Mouse (Mus musculus): ENCODE results near the gene Dram2. TPM values are rescaled to one million over a fixed set of nuclear protein-coding genes. Genes with fewer than 3 reads are reported as not detected.
A peak's percentile ranks its signal among the peaks of the same experiment; 100 is the strongest.

Dram2 gene
- polyA plus RNA-seq (2012; rRNA removed) = 47.0 and 49.3 TPM in 2 replicates

- no peaks in the 10 kb centered on the region for H3K27me3 ChIP-seq (ENCODE audit: control insufficient read depth, insufficient read depth, low read length)
- TF ChIP-seq POLR2A (IDR thresholded peaks at IDR 0.05; ENCODE audit: borderline replicate concordance, insufficient read depth, low read length) (peak; percentile 94), CTCF (IDR thresholded peaks at IDR 0.05; ENCODE audit: borderline replicate concordance, insufficient read depth, low read depth, low read length) (no peak)
- peak within 1 kb of the TSS; percentile 69 for H3K27ac ChIP-seq (ENCODE audit: insufficient read depth, low read length)
- DNase-seq = peak; percentile 88 to 93
- H3K4me1 ChIP-seq (ENCODE audit: control insufficient read depth, insufficient read depth, low read length) = no peaks in the 10 kb centered on the region
- H3K4me3 ChIP-seq (replicated peaks; ENCODE audit: insufficient read depth, low read depth, low read length) = peak within 1 kb of the TSS; percentile 70
- under 1% methylated on average over 63 of the region's 63 CpGs for WGBS
Observed at GRCm38 (mm10) chr3:106547171-106547923, at the start of gene Dram2, which contains the start of gene Cept1. Dram2 (plus strand) TSS chr3:106547798. Cept1 (minus strand) TSS chr3:106547802.

- Histone ChIP-seq H3K27me3 (ENCODE audit: control insufficient read depth, insufficient read depth, low read length) (no peaks in the 10 kb centered on the region; the same call in 1 of the 2 replicates), H3K27ac (ENCODE audit: insufficient read depth, low read length) (no peak overlapping the region), H3K4me1 (ENCODE audit: control insufficient read depth, insufficient read depth, low read length) (no peaks in the 10 kb centered on the region), H3K4me3 (replicated peaks; ENCODE audit: insufficient read depth, low read depth, low read length) (no peak overlapping the region)
- no peak for DNase-seq
- WGBS = 90% methylated on average over 2 of the region's 2 CpGs
- TF ChIP-seq POLR2A (IDR thresholded peaks at IDR 0.05; ENCODE audit: borderline replicate concordance, insufficient read depth, low read length) (no peak), CTCF (IDR thresholded peaks at IDR 0.05; ENCODE audit: borderline replicate concordance, insufficient read depth, low read depth, low read length) (no peak)
Observed at GRCm38 (mm10) chr3:106500510-106500909, 47.1 kb upstream of the Dram2 start.

- 90% methylated on average over 2 of the region's 2 CpGs for WGBS
- Histone ChIP-seq H3K27me3 (ENCODE audit: control insufficient read depth, insufficient read depth, low read length) (no peaks in the 10 kb centered on the region; the same call in 1 of the 2 replicates), H3K4me3 (replicated peaks; ENCODE audit: insufficient read depth, low read depth, low read length) (no peak overlapping the region), H3K4me1 (ENCODE audit: control insufficient read depth, insufficient read depth, low read length) (no peaks in the 10 kb centered on the region), H3K27ac (ENCODE audit: insufficient read depth, low read length) (no peak overlapping the region)
- TF ChIP-seq CTCF (IDR thresholded peaks at IDR 0.05; ENCODE audit: borderline replicate concordance, insufficient read depth, low read depth, low read length) (no peak), POLR2A (IDR thresholded peaks at IDR 0.05; ENCODE audit: borderline replicate concordance, insufficient read depth, low read length) (no peak)
- DNase-seq = no peak
Observed at GRCm38 (mm10) chr3:106502892-106503291, 44.7 kb upstream of the Dram2 start.

GRCm38 (mm10) chr3:106510669-106511068 is 36.9 kb upstream of the Dram2 start:
- Histone ChIP-seq H3K27ac (ENCODE audit: insufficient read depth, low read length) (no peak overlapping the region), H3K4me3 (replicated peaks; ENCODE audit: insufficient read depth, low read depth, low read length) (no peak overlapping the region), H3K4me1 (ENCODE audit: control insufficient read depth, insufficient read depth, low read length) (no peaks in the 10 kb centered on the region), H3K27me3 (ENCODE audit: control insufficient read depth, insufficient read depth, low read length) (no peaks in the 10 kb centered on the region)
- WGBS = 87% methylated on average over 1 of the region's 1 CpGs
- no peak for DNase-seq
- no peak for TF ChIP-seq POLR2A (IDR thresholded peaks at IDR 0.05; ENCODE audit: borderline replicate concordance, insufficient read depth, low read length)
- TF ChIP-seq CTCF (IDR thresholded peaks at IDR 0.05; ENCODE audit: borderline replicate concordance, insufficient read depth, low read depth, low read length) = no peak

GRCm38 (mm10) chr3:106515016-106515415 is 32.6 kb upstream of the Dram2 start:
- Histone ChIP-seq H3K27ac (ENCODE audit: insufficient read depth, low read length) (no peak overlapping the region), H3K27me3 (ENCODE audit: control insufficient read depth, insufficient read depth, low read length) (no peaks in the 10 kb centered on the region), H3K4me1 (ENCODE audit: control insufficient read depth, insufficient read depth, low read length) (no peaks in the 10 kb centered on the region), H3K4me3 (replicated peaks; ENCODE audit: insufficient read depth, low read depth, low read length) (no peak overlapping the region)
- WGBS = 94% methylated on average over 6 of the region's 6 CpGs
- DNase-seq = no peak
- no peak for TF ChIP-seq CTCF (IDR thresholded peaks at IDR 0.05; ENCODE audit: borderline replicate concordance, insufficient read depth, low read depth, low read length)
- TF ChIP-seq POLR2A (IDR thresholded peaks at IDR 0.05; ENCODE audit: borderline replicate concordance, insufficient read depth, low read length) = no peak

GRCm38 (mm10) chr3:106522730-106523129 is 24.9 kb upstream of the Dram2 start:
- H3K4me1 ChIP-seq (ENCODE audit: control insufficient read depth, insufficient read depth, low read length) = no peaks in the 10 kb centered on the region
- no peak for DNase-seq
- H3K27me3 ChIP-seq (ENCODE audit: control insufficient read depth, insufficient read depth, low read length) = no peaks in the 10 kb centered on the region
- H3K4me3 ChIP-seq (replicated peaks; ENCODE audit: insufficient read depth, low read depth, low read length) = no peak overlapping the region
- TF ChIP-seq POLR2A (IDR thresholded peaks at IDR 0.05; ENCODE audit: borderline replicate concordance, insufficient read depth, low read length) (no peak), CTCF (IDR thresholded peaks at IDR 0.05; ENCODE audit: borderline replicate concordance, insufficient read depth, low read depth, low read length) (no peak)
- WGBS = 98% methylated on average over 1 of the region's 1 CpGs
- no peak overlapping the region for H3K27ac ChIP-seq (ENCODE audit: insufficient read depth, low read length)

- Histone ChIP-seq H3K4me1 (ENCODE audit: control insufficient read depth, insufficient read depth, low read length) (no peaks in the 10 kb centered on the region), H3K27me3 (ENCODE audit: control insufficient read depth, insufficient read depth, low read length) (no peaks in the 10 kb centered on the region), H3K27ac (ENCODE audit: insufficient read depth, low read length) (no peak overlapping the region), H3K4me3 (replicated peaks; ENCODE audit: insufficient read depth, low read depth, low read length) (no peak overlapping the region)
- WGBS = 93% methylated on average over 2 of the region's 2 CpGs
- TF ChIP-seq POLR2A (IDR thresholded peaks at IDR 0.05; ENCODE audit: borderline replicate concordance, insufficient read depth, low read length) (no peak), CTCF (IDR thresholded peaks at IDR 0.05; ENCODE audit: borderline replicate concordance, insufficient read depth, low read depth, low read length) (no peak)
- no peak for DNase-seq
Observed at GRCm38 (mm10) chr3:106526411-106526810, 21.2 kb upstream of the Dram2 start.

- no peaks in the 10 kb centered on the region for H3K4me1 ChIP-seq (ENCODE audit: control insufficient read depth, insufficient read depth, low read length)
- 94% methylated on average over 2 of the region's 2 CpGs for WGBS
- no peak for DNase-seq
- no peaks in the 10 kb centered on the region for H3K27me3 ChIP-seq (ENCODE audit: control insufficient read depth, insufficient read depth, low read length)
- no peak overlapping the region for H3K27ac ChIP-seq (ENCODE audit: insufficient read depth, low read length)
- no peak for TF ChIP-seq POLR2A (IDR thresholded peaks at IDR 0.05; ENCODE audit: borderline replicate concordance, insufficient read depth, low read length)
- TF ChIP-seq CTCF (IDR thresholded peaks at IDR 0.05; ENCODE audit: borderline replicate concordance, insufficient read depth, low read depth, low read length) = no peak
- H3K4me3 ChIP-seq (replicated peaks; ENCODE audit: insufficient read depth, low read depth, low read length) = no peak overlapping the region
Observed at GRCm38 (mm10) chr3:106528032-106528431, 19.6 kb upstream of the Dram2 start.

All from cerebellum, adult 2 months (tissue).